Mouse (Mus musculus) cerebellum, adult 2 months (tissue): ENCODE data around the gene Gng12. TPM values are rescaled to one million over a fixed set of nuclear protein-coding genes. Genes with fewer than 3 reads are reported as not detected.

Experiments used
- DNase-seq, 2 experiments: peaks; one replicate each; pipeline ENCODE4 v3.0.0; 2021
- H3K27ac ChIP-seq: fragments of 200-500 bp; 2 replicates; pipeline ENCODE4 v1.5.1; 2012; ENCODE audit warnings: low read length, control low read depth, inconsistent platforms; ENCODE audit not compliant: insufficient read depth
- H3K27me3 ChIP-seq: fragments of 200-500 bp; 2 replicates; pipeline ENCODE4 v1.6.1; 2012; ENCODE audit warnings: inconsistent platforms, mild to moderate bottlenecking, low read length, moderate library complexity; ENCODE audit not compliant: control insufficient read depth, insufficient read depth
- H3K4me1 ChIP-seq: fragments of 200-500 bp; 2 replicates; pipeline ENCODE4 v1.6.1; 2011; ENCODE audit warnings: low read length; ENCODE audit not compliant: control insufficient read depth, insufficient read depth
- H3K4me3 ChIP-seq: fragments of 200-500 bp; replicated peaks from 2 replicates; pipeline ENCODE3; 2011; ENCODE audit warnings: mild to moderate bottlenecking, low read depth, low read length, control low read depth; ENCODE audit not compliant: insufficient read depth
- CTCF ChIP-seq: fragments of 200-500 bp; IDR thresholded peaks from 2 replicates; pipeline ENCODE4 v1.5.1; 2011; ENCODE audit warnings: low read depth, mild to moderate bottlenecking, control low read depth, low read length, moderate library complexity, borderline replicate concordance; ENCODE audit not compliant: insufficient read depth
- POLR2A ChIP-seq: fragments of 200-500 bp; IDR thresholded peaks from 2 replicates; pipeline ENCODE4 v1.6.1; 2011; ENCODE audit warnings: low read length, control low read depth, borderline replicate concordance; ENCODE audit not compliant: insufficient read depth
- WGBS: fragments of 180-500 bp; shearing (Covaris S2); methylation state at CpG from one replicate; pipeline ENCODE4 v1.1.7; 2018; 5-methylcytosine and 5-hydroxymethylcytosine counted together
- polyA plus RNA-seq: library from polyadenylated mRNA; depleted of rRNA; stranded (reverse); fragments of >200 nt; gene quantifications from 2 replicates; pipeline ENCODE4 v1.2.3, GENCODE M21; 2012

The Gng12 gene
- polyA plus RNA-seq, 1 experiment = 38.1 TPM

- Histone ChIP-seq H3K4me1 (peaks cover 4% of the 10 kb centered on the region), H3K4me3 (no peak overlapping the region), H3K27me3 (no peaks in the 10 kb centered on the region), H3K27ac (no peak overlapping the region)
- DNase-seq = no peak
- no peak for TF ChIP-seq CTCF
- WGBS = 98% methylated on average over 1 of the region's 1 CpGs
These were observed 10.0 kb downstream of the Gng12 start for GRCm38 (mm10) chr6:66906244-66906643.

GRCm38 (mm10) chr6:66908327-66908973, 12.3 kb downstream of the Gng12 start:
- DNase-seq = no peak
- Histone ChIP-seq H3K4me1 (peaks cover 4% of the 10 kb centered on the region), H3K4me3 (no peak overlapping the region), H3K27ac (no peak overlapping the region), H3K27me3 (no peaks in the 10 kb centered on the region)
- WGBS = 73% methylated on average over 5 of the region's 5 CpGs
- TF ChIP-seq POLR2A (no peak), CTCF (no peak)

GRCm38 (mm10) chr6:66910493-66911435, 14.6 kb downstream of the Gng12 start:
- Histone ChIP-seq H3K4me3 (no peak overlapping the region), H3K27ac (no peak overlapping the region), H3K4me1 (peaks cover 4% of the 10 kb centered on the region), H3K27me3 (no peaks in the 10 kb centered on the region)
- DNase-seq = no peak
- WGBS = 42% methylated on average over 11 of the region's 11 CpGs
- TF ChIP-seq POLR2A (no peak), CTCF (no peak)

- Histone ChIP-seq H3K4me1 (peaks cover 4% of the 10 kb centered on the region), H3K4me3 (no peak overlapping the region), H3K27ac (no peak overlapping the region), H3K27me3 (no peaks in the 10 kb centered on the region)
- DNase-seq = no peak
- TF ChIP-seq CTCF (no peak), POLR2A (no peak)
- 90% methylated on average over 1 of the region's 1 CpGs for WGBS
These were observed 17.2 kb downstream of the Gng12 start for GRCm38 (mm10) chr6:66913355-66913754.

GRCm38 (mm10) chr6:66915592-66915991, 19.4 kb downstream of the Gng12 start:
- no peak for DNase-seq
- Histone ChIP-seq H3K27me3 (no peaks in the 10 kb centered on the region), H3K27ac (no peak overlapping the region), H3K4me1 (peaks cover 2% of the 10 kb centered on the region), H3K4me3 (no peak overlapping the region)
- no peak for TF ChIP-seq CTCF
- TF ChIP-seq POLR2A = no peak
- 98% methylated on average over 2 of the region's 2 CpGs for WGBS

- H3K27me3 ChIP-seq = no peaks in the 10 kb centered on the region
- no peak overlapping the region for H3K27ac ChIP-seq
- WGBS = 91% methylated on average over 7 of the region's 7 CpGs
- no peaks in the 10 kb centered on the region for H3K4me1 ChIP-seq
- no peak overlapping the region for H3K4me3 ChIP-seq
- TF ChIP-seq CTCF (no peak), POLR2A (no peak)
- DNase-seq = no peak
These were observed 20.8 kb downstream of the Gng12 start for GRCm38 (mm10) chr6:66917032-66917431.

- Histone ChIP-seq H3K27me3 (no peaks in the 10 kb centered on the region), H3K4me3 (no peak overlapping the region), H3K27ac (no peak overlapping the region), H3K4me1 (no peaks in the 10 kb centered on the region)
- DNase-seq = no peak
- WGBS = 95% methylated on average over 4 of the region's 4 CpGs
- TF ChIP-seq POLR2A (no peak), CTCF (no peak)
These were observed 24.6 kb downstream of the Gng12 start for GRCm38 (mm10) chr6:66920786-66921185.

- H3K4me1 ChIP-seq = no peaks in the 10 kb centered on the region
- no peak overlapping the region for H3K4me3 ChIP-seq
- H3K27ac ChIP-seq = no peak overlapping the region
- DNase-seq = no peak
- WGBS = 94% methylated on average over 4 of the region's 4 CpGs
- TF ChIP-seq POLR2A = no peak
- no peak for TF ChIP-seq CTCF
- H3K27me3 ChIP-seq = no peaks in the 10 kb centered on the region
These were observed 25.6 kb downstream of the Gng12 start for GRCm38 (mm10) chr6:66921755-66922154.

- WGBS = 91% methylated on average over 7 of the region's 7 CpGs
- no peaks in the 10 kb centered on the region for H3K27me3 ChIP-seq
- no peak overlapping the region for H3K27ac ChIP-seq
- no peak for TF ChIP-seq CTCF
- H3K4me1 ChIP-seq = no peaks in the 10 kb centered on the region
- DNase-seq = no peak
- H3K4me3 ChIP-seq = no peak overlapping the region
These were observed 26.3 kb downstream of the Gng12 start for GRCm38 (mm10) chr6:66922501-66922900.
